Mouse (Mus musculus) limb, embryonic 10.5 days (tissue): ENCODE results near the gene Bbs4. TPM values are rescaled to one million over a fixed set of nuclear protein-coding genes. Genes with fewer than 3 reads are reported as not detected.

Source experiments
- polyA plus RNA-seq: library from polyadenylated mRNA; unstranded; fragments of >200 nt; fragmentation: Nextera tagmentation; extraction: Ambion mirVana; gene quantifications from 2 replicates; pipeline ENCODE4 v1.2.1, GENCODE M21; 2016

The Bbs4 gene
- polyA plus RNA-seq, 1 experiment from 2014 or later: 16.9 TPM

Other genes starting within 250 kb of the Bbs4 start
- 45.8 and 46.9 TPM in 2 replicates for gene Adpgk, start 62.0 kb downstream of the Bbs4 start, polyA plus RNA-seq
- gene Arih1, start 133.1 kb upstream of the Bbs4 start, polyA plus RNA-seq: 17.4 and 22.1 TPM in 2 replicates
- gene Hexa, start 186.0 kb upstream of the Bbs4 start, polyA plus RNA-seq: 38.9 and 46.1 TPM in 2 replicates
- not detected in 2 replicates for gene Tmem202, start 186.3 kb upstream of the Bbs4 start, polyA plus RNA-seq
- gene Celf6, start 224.4 kb upstream of the Bbs4 start, polyA plus RNA-seq: 0.15 TPM in 1 of 2 replicates, not detected in the other